Mouse (Mus musculus) kidney, adult 2 months (tissue): ENCODE data around the gene Sec22a.

Experiments
- CTCF ChIP-seq: fragments of 200-500 bp; conservative IDR thresholded peaks from 2 replicates; pipeline ENCODE4 v1.5.1; 2011; ENCODE audit warnings: low read depth, mild to moderate bottlenecking, control low read depth, low read length, moderate library complexity, mixed read lengths; ENCODE audit not compliant: insufficient read depth, insufficient read length
- POLR2A ChIP-seq: fragments of 200-500 bp; IDR thresholded peaks from one replicate; pipeline ENCODE4 v1.6.1; 2011; ENCODE audit warnings: low read depth, low read length, control low read depth

DNA sequence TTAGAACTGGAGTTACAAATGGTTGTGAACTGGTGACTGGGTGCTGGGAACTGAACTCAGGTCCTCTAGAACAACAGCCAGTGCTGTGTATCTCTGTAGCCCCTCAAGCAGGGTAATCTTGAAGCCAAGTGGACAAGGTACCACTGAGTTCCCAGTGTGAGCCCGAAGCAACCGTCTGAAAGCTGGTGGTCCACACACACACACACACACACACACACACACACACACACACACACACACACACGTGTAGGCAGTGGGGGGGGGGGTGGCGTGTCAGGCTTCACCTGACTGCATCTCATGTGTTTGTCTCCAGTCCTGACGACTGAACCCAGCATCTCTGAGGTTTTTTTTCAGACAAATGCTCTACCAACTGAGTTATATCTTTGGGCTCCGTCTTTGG, 63.6 kb downstream of the Sec22a start:
- TF ChIP-seq CTCF (no peak), POLR2A (no peak)
